Mouse (Mus musculus) megakaryocyte, embryonic 14.5 days (primary cell): ENCODE data around the gene Rack1.

ENCODE experiments used
- FLI1 ChIP-seq: IDR thresholded peaks from 2 replicates; pipeline ENCODE4 v1.6.1; 2012; ENCODE audit warnings: low read length, inconsistent platforms, mixed read lengths
- GATA1 ChIP-seq: IDR thresholded peaks from 3 replicates; pipeline ENCODE4 v1.6.1; 2012; ENCODE audit warnings: mixed read lengths, low read length, inconsistent platforms, borderline replicate concordance

DNA sequence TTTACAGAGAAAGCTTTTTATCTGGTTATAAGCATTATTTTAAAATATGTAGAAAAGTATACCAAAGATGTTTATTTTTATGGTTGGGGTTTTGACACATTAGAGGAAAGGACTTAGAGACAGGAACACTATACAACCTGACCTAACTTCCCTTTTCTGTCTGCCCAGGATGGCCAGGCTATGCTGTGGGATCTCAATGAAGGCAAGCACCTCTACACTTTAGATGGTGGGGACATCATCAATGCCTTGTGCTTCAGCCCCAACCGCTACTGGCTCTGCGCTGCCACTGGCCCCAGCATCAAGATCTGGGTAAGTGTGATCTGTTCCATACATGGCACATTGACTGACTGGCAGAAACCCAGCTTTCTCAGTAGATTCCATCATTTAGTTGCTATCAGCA is 3.9 kb downstream of the Rack1 start:
- no peak for TF ChIP-seq GATA1
- TF ChIP-seq FLI1: no peak
